Mouse (Mus musculus): Measurements from ENCODE around the gene Dpep2nb.
"Not testable (repeated sequence)": the region's sequence is repeated elsewhere in the genome, so short reads cannot be mapped to it uniquely, and the experiment has no call there.

The Dpep2nb gene

DNA sequence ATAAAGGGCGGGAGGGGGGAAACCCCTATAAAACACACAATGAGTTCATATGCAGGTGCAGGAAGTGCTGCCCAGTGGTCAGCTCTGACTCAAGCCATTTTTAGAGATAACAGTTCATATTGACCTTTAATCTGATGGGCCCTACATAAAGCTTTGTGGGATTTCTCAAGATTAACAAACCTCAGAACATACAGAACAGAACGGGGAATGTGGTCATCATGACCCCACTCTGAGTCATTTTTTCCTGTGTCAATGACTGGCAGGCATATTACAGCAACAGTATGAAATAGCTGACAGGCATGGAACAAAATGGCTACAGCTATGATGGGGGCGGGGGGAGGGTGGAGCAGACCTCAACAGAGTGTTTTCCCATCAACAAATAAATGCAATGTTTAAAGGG, 1.4 kb upstream of the Dpep2nb start:
- no peak for DNase-seq (ENCODE audit: low spot score in 2 of 2)

- no peak for DNase-seq (ENCODE audit: low spot score in 2 of 2)
These were observed 638 bp upstream of the Dpep2nb start for GRCm38 (mm10) chr8:106006413-106006812.

GRCm38 (mm10) chr8:106004538-106005207, 1.1 kb downstream of the Dpep2nb start:
- no peak for DNase-seq (ENCODE audit: low spot score in 2 of 2)

DNA sequence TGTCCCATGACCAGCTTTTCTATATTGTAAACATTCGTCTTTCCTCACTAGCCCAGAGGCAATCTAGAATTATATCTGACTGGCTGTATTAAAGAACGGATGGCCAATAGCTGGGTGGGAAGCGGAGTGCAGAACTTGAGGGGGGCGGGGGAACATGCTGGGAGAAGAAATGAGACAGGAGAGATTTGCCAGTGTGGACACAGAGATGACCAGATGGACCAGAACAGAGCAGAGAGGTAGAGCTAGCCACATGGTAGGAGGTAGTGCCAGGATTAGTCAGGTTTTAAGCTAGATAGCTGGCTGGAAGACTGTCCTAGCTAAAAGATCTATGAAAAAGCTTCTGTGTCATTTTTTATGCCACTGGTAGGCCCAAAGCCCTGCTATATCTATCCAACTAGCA, 3.9 kb downstream of the Dpep2nb start:
- DNase-seq (ENCODE audit: low spot score in 2 of 2): no peak

DNA sequence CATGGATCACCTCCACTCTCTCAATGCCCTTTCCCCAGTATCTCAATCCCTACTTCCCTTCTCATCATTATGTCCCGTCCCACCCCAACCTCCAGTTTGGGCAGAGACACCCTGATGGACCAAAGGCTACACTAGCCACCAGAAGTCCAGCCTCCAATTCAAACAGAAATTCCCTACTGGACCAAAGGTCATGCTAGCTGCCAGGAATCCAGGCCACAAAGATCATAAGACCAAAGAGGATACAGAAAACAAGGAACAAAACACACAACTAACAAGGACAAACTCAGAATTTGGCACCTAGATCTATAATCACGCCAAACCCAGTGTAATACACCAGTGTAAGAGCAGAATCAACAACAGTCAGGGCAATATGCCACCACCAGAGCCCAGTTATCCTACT, 6.8 kb downstream of the Dpep2nb start:
- DNase-seq (ENCODE audit: low spot score in 2 of 2): no peak

DNA sequence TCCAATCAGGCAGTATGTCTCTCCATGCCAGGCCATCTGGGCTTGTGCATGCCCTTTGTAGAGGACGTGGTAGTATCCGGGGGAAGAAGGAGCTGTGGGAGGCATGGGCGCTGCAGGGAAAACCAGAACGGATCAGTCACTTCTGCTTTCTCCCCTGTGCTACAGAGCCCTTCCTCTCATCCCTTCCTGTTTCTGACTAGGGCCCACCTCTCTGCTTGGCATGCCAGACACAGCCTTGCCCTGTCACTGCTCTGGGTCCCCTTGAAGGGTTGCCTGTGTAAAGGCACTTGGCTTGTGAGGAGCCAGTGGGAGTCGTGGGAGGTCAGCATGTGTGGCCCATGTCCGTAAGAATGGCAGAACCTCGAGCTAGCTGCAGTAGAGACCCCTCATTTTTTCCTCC, 9.4 kb downstream of the Dpep2nb start:
- peak in 1 of 2 experiments; percentile 65 for DNase-seq (ENCODE audit: low spot score in 2 of 2)

- no peak for DNase-seq (ENCODE audit: low spot score in 2 of 2)
These were observed 12.5 kb downstream of the Dpep2nb start for GRCm38 (mm10) chr8:105993226-105993625.

GRCm38 (mm10) chr8:105992499-105992898, 13.3 kb downstream of the Dpep2nb start:
- DNase-seq (ENCODE audit: low spot score in 2 of 2): peak; percentile 68 to 82

DNA sequence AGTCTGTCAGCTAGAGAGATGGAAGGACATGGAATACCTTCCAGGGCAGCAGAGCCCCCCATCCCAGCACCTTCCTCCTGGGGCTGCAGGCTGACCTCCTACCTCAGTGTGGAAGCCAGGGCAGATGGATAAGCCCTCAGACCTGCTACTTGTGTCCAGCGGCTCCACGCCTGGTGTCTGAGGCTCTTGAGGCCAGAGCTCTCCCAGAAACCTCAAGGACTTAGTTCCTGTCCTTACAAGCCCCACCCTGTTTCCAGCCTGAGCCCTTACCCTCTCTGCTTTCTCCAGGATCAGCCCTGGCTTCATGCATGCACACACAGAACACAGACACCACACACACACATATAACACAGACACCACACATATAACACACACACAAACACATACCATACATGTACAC, 14.2 kb downstream of the Dpep2nb start:
- DNase-seq (ENCODE audit: low spot score in 2 of 2): no peak

DNA sequence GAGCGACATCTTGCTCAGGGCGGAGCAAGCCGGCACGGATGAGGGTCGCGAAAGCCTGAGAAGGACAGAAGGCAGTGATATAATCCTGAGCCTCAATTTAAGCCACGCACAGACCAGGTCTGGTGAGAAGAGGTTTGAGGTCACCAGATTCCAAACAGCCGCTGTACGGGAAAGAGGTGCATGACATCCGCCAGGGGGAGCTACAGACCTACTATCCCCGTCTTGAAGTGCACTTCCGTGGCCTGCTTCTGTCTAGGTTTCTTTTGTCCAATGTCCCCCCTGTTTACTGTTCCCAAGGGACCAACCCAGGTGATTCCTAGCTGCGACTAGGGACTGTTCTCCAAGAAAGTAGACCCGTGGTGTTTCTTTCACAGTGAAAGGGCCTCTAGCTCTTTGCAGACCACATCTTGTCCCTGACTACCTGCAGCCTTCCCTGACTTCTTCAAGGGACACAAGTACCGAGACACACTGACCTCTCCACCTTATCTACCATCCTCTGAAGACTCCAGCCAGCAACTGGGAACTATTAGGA, 14.9 kb downstream of the Dpep2nb start, which contains the start of gene Dus2:
TSS of gene Dus2 (plus strand) at position 482 of the 532 bp plus-strand sequence.
- peak; percentile 81 to 95 for DNase-seq (ENCODE audit: low spot score in 2 of 2)

- no peak for DNase-seq (ENCODE audit: low spot score in 2 of 2)
These were observed 17.2 kb downstream of the Dpep2nb start for GRCm38 (mm10) chr8:105988546-105988945.

- DNase-seq (ENCODE audit: low spot score in 2 of 2): not testable (repeated sequence)
These were observed 22.4 kb downstream of the Dpep2nb start for GRCm38 (mm10) chr8:105983406-105983805.

DNA sequence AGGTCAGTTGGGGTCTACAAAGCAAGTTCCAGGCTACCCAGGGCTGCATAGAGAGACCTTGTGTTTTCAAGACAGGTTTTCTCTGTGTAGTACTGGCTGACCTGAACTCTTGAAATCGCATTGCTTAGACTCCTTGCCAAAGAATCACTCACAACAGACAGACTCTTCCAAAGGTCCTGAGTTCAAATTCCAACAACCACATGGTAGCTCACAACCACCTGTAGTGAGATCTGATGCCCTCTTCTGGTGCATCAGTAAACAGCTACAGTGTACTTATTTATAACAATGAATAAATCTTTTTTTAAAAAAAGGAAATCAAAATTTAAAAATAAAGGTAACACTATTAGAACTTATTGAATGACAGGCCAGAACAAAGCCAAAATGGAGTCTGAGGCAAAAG, 24.6 kb downstream of the Dpep2nb start:
- DNase-seq (ENCODE audit: low spot score in 2 of 2): no peak

GRCm38 (mm10) chr8:105979325-105979724, 26.4 kb downstream of the Dpep2nb start, which contains the start of gene Dpep3:
TSS of gene Dpep3 (minus strand) at chr8:105979429.
- no peak for DNase-seq (ENCODE audit: low spot score in 2 of 2)

GRCm38 (mm10) chr8:105975363-105975762, 30.4 kb downstream of the Dpep2nb start:
- DNase-seq (ENCODE audit: low spot score in 2 of 2): no peak

DNA sequence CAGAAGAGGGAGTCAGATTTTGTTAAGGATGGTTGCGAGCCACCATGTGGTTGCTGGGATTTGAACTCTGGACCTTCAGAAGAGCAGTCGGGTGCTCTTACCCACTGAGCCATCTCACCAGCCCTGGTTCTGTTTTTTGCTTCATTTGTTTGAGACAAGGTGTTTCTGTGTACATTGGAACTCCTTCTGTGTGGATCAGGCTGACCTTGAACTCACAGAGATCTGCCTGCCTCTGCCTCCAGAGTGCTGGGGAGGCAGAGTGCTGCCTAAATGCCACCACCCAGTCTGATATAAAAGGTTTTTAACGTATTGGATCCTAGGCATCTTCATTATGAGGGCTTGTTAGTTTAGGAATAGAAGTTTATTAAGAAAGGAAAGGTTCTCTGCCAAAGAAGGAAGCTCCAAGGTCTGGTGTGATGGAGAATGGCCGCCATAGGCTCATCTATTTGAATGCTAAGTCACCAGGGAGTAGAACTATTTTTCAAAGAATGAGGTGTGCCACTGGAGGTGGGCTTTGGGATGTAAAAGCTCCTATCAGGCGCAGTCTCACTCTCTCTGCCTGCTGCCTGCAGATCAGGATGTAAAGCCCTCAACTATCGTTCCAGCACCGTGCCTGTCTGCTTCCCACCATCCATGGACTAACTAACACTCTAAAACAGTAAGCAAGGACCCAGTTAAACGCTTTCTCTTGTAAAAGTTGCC, 34.6 kb downstream of the Dpep2nb start:
- no peak for DNase-seq (ENCODE audit: low spot score in 2 of 2)

DNA sequence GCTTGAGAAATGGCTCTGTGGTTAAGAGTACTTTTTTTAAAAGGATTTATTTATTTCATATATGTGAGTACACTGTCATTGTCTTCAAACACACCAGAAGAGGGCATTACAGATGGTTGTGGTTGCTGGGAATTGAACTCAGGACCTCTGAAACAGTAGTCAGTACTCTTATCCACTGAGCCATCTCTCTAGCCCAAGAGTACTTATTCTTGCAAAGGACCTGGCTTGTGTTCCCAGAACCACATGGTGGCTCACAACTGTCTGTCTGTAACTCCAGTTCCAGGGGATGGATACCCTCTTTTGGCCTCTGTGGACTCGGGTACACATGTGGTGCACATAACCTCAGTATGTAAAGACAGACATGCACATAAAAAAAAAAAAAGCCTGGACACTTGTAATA, 36.4 kb downstream of the Dpep2nb start:
- no peak for DNase-seq (ENCODE audit: low spot score in 2 of 2)

- DNase-seq (ENCODE audit: low spot score in 2 of 2): peak; percentile 61 to 73
These were observed 39.0 kb downstream of the Dpep2nb start for GRCm38 (mm10) chr8:105966692-105967311.

DNA sequence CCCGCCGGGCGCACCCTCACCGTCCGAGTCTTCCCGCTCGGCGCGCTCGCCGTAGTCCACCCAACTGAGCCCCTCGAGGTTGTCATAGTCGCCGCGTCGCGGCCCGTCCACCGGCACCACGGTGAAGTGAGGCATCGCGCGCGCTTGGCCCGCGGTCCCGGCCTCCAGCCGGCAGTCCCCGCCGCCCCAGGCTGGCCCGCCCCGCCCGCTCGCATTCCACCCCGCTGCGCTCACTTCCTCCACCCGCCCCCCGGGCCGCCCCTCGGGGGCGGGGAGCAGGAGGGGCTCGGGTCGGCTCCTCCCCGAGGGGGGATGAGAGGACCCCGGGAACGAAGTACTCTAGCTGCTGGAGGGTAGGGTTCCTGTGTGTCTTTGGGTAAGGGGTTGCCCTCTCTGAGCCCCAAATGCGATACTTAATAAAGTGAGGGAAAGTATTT, 39.9 kb downstream of the Dpep2nb start, which contains the start of gene Slc12a4:
TSS of gene Slc12a4 (minus strand) at position 193 of the 437 bp plus-strand sequence.
- peak; percentile 76 to 89 for DNase-seq (ENCODE audit: low spot score in 2 of 2)

- peak; percentile 62 to 83 for DNase-seq (ENCODE audit: low spot score in 2 of 2)
These were observed 40.4 kb downstream of the Dpep2nb start for GRCm38 (mm10) chr8:105965266-105965904.

GRCm38 (mm10) chr8:105964506-105965265, 41.1 kb downstream of the Dpep2nb start:
- DNase-seq (ENCODE audit: low spot score in 2 of 2): peak in 1 of 2 experiments; percentile 58

All from spleen, postnatal 4 days (tissue).